Mouse (Mus musculus): ENCODE data around the gene Ube2j2.

DNA sequence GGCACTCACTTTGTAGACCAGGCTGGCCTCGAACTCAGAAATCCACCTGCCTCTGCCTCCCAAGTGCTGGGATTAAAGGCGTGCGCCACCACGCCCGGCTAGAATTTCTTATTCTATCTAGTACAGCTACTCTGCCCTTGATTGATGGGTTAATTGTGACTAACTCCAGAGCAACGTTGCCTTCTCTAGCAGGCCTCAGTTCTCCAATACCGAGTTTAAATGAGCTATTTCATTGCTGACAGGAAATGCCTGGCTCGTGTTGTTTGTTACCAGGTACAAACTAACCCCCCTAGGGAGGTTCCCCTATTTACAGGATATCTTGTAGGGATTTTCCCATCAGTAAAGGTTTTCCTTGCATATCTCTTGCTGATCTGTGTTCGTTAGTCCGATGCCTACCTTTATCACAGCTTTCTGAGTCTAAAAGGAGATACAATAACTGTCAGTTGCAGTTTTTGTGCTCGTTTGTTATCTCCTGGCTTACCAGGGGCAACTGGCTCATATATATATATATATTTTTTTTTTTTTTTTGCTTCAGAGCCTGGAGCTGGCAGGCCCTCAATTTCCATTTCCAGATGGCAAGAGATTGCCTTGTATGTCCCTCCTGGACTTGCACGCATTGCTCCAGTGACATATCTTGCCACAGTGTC, 37.9 kb downstream of the Ube2j2 start:
- TF ChIP-seq CTCF (IDR thresholded peaks at IDR 0.05; ENCODE audit: low read depth, low read length) (no peak), TAL1 (conservative IDR thresholded peaks at IDR 0.05; ENCODE audit: low read depth, low read length) (no peak)
